Mouse (Mus musculus) lung, embryonic 16.5 days (tissue): ENCODE results near the gene Luc7l3. TPM values are rescaled to one million over a fixed set of nuclear protein-coding genes. Genes with fewer than 3 reads are reported as not detected.

Source experiments
- ATAC-seq: fragments of 200-750 bp; cut with Nextera tagmentation; 2 replicates; pipeline ENCODE4 v1.8.0; 2017; ENCODE audit warnings: low read depth, mild to moderate bottlenecking, moderate library complexity
- H3K27ac ChIP-seq: fragments of 300-500 bp; sonication (generic); 2 replicates; pipeline ENCODE4 v1.5.1; 2014; ENCODE audit warnings: mild to moderate bottlenecking, control low read depth, low read length
- H3K27me3 ChIP-seq: fragments of 300-500 bp; sonication (generic); 2 replicates; pipeline ENCODE4 v1.6.1; 2014; ENCODE audit warnings: low read depth, low read length, mixed read lengths; ENCODE audit not compliant: control insufficient read depth, insufficient read depth
- H3K36me3 ChIP-seq: fragments of 300-500 bp; sonication (generic); 2 replicates; pipeline ENCODE4 v1.6.1; 2014; ENCODE audit warnings: low read length; ENCODE audit not compliant: control insufficient read depth, insufficient read depth
- H3K4me1 ChIP-seq: fragments of 300-500 bp; sonication (generic); replicated peaks from 2 replicates; pipeline ENCODE4 v1.6.1; 2014; ENCODE audit warnings: low read length, mixed read lengths; ENCODE audit not compliant: control insufficient read depth, insufficient read depth
- H3K4me2 ChIP-seq: fragments of 300-500 bp; sonication (generic); 2 replicates; pipeline ENCODE4 v1.6.1; 2014; ENCODE audit warnings: low read depth, low read length, control low read depth
- H3K4me3 ChIP-seq: fragments of 300-500 bp; sonication (generic); 2 replicates; pipeline ENCODE4 v1.5.1; 2014; ENCODE audit warnings: mild to moderate bottlenecking, low read length, control low read depth
- H3K9ac ChIP-seq: fragments of 300-500 bp; sonication (generic); 2 replicates; pipeline ENCODE4 v1.6.1; 2014; ENCODE audit warnings: low read length, control low read depth
- H3K9me3 ChIP-seq: fragments of 300-500 bp; sonication (generic); 2 replicates; pipeline ENCODE4 v1.6.1; 2016; ENCODE audit warnings: low read length; ENCODE audit not compliant: control insufficient read depth
- WGBS: fragments of 180-500 bp; shearing (Covaris S2); extraction: QIAGEN DNeasy Blood & Tissue Kit; methylation state at CpG from one replicate; pipeline ENCODE4 v1.1.7; 2014; 5-methylcytosine and 5-hydroxymethylcytosine counted together
- polyA plus RNA-seq: library from polyadenylated mRNA; unstranded; fragments of >200 nt; fragmentation: Nextera tagmentation; extraction: Ambion mirVana; gene quantifications from 2 replicates; pipeline ENCODE4 v1.2.1, GENCODE M21; 2015

Gene Luc7l3
- polyA plus RNA-seq, 1 experiment from 2014 or later: 105 TPM

DNA sequence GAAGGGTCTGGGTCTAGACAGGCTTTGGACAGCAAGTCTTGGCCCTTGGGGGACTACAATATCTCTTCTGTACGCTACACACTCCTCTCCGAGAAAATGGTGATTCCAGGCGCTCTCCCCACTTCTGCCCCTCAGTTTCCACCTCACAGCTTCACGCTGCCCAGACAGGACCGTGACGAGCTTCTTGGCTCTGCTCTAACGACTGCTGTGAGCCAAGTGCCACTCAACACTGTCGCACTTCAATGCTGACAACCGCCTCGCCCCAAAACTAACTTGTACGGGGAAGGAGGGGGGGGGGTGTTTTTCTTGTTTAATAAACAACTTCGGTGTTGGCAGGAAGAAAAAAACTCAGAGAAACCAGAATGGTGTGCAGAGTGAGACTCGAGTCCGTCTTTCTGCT is 63.8 kb downstream of the Luc7l3 start:
- WGBS: 32% methylated on average over 14 of the region's 14 CpGs
- Histone ChIP-seq H3K9ac (no peak overlapping the region), H3K9me3 (no peaks in the 10 kb centered on the region), H3K27ac (no peak overlapping the region), H3K4me2 (no peak overlapping the region), H3K4me3 (no peak overlapping the region), H3K4me1 (no peaks in the 10 kb centered on the region; the same call in 1 of the 2 replicates), H3K36me3 (no peaks in the 10 kb centered on the region), H3K27me3 (no peaks in the 10 kb centered on the region; the same call in 1 of the 2 replicates)
- no peak for ATAC-seq

DNA sequence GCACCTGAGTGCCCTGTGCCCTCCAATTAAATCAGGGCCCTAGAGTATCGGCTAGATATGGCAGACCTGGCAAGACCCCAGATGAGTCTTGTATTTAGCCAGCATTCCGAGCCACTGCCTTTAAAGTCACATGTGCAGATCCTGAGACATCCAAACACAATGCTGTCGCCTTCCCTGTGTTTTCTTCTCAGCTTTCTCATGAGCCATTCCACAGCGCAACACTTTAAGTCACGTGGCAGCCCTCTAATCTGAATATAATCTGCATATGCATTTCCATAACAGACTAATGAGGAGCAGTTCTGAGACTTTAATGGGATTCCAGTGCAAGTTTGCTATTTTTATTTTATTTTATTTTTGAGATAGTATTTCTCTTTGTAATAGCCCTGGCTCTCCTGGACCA is 66.1 kb downstream of the Luc7l3 start:
- WGBS: 69% methylated on average over 5 of the region's 5 CpGs
- Histone ChIP-seq H3K36me3 (no peaks in the 10 kb centered on the region), H3K27ac (no peak overlapping the region), H3K4me1 (no peaks in the 10 kb centered on the region; the same call in 1 of the 2 replicates), H3K9ac (no peak overlapping the region), H3K4me3 (no peak overlapping the region), H3K4me2 (no peak overlapping the region), H3K9me3 (no peaks in the 10 kb centered on the region), H3K27me3 (no peaks in the 10 kb centered on the region; the same call in 1 of the 2 replicates)
- no peak for ATAC-seq

- ATAC-seq: no peak
- H3K36me3 ChIP-seq: no peaks in the 10 kb centered on the region
- H3K27ac ChIP-seq: no peak overlapping the region
- no peak overlapping the region for H3K9ac ChIP-seq
- H3K27me3 ChIP-seq: no peaks in the 10 kb centered on the region; the same call in 1 of the 2 replicates
- no peaks in the 10 kb centered on the region; the same call in 1 of the 2 replicates for H3K4me1 ChIP-seq
- no peak overlapping the region for H3K4me2 ChIP-seq
- H3K9me3 ChIP-seq: no peaks in the 10 kb centered on the region
- H3K4me3 ChIP-seq: no peak overlapping the region
- WGBS: 76% methylated on average over 10 of the region's 10 CpGs
These were observed 68.1 kb downstream of the Luc7l3 start for GRCm38 (mm10) chr11:94253691-94254090.

- Histone ChIP-seq H3K27ac (no peak overlapping the region), H3K9me3 (no peaks in the 10 kb centered on the region), H3K4me3 (no peak overlapping the region), H3K4me2 (no peak overlapping the region), H3K4me1 (no peaks in the 10 kb centered on the region; the same call in 1 of the 2 replicates), H3K9ac (no peak overlapping the region), H3K36me3 (no peaks in the 10 kb centered on the region), H3K27me3 (no peaks in the 10 kb centered on the region; the same call in 1 of the 2 replicates)
- WGBS: 75% methylated on average over 9 of the region's 9 CpGs
- ATAC-seq: no peak
These were observed 68.6 kb downstream of the Luc7l3 start for GRCm38 (mm10) chr11:94253156-94253555.

- Histone ChIP-seq H3K9me3 (no peaks in the 10 kb centered on the region), H3K27me3 (no peaks in the 10 kb centered on the region), H3K4me2 (no peak overlapping the region), H3K27ac (0 out of 2 replicates have a peak overlapping the region, but pooled peaks have one; percentile 0), H3K9ac (no peak overlapping the region), H3K36me3 (no peaks in the 10 kb centered on the region), H3K4me1 (peaks cover 16% of the 10 kb centered on the region), H3K4me3 (no peak overlapping the region)
- no peak for ATAC-seq
- 45% methylated on average over 8 of the region's 8 CpGs for WGBS
These were observed 75.1 kb downstream of the Luc7l3 start for GRCm38 (mm10) chr11:94246789-94247061.

GRCm38 (mm10) chr11:94245955-94246788 is 75.6 kb downstream of the Luc7l3 start, which contains the start of gene Wfikkn2:
TSS of gene Wfikkn2 (minus strand) at chr11:94246005.
- Histone ChIP-seq H3K27ac (0 out of 2 replicates have a peak within 1 kb of the TSS, but pooled peaks have one; percentile 0), H3K4me3 (no peak within 1 kb of the TSS), H3K4me2 (no peak within 1 kb of the TSS), H3K36me3 (no peaks in the 10 kb centered on the region), H3K9me3 (no peaks in the 10 kb centered on the region), H3K4me1 (peaks cover 16% of the 10 kb centered on the region), H3K27me3 (no peaks in the 10 kb centered on the region; the same call in 1 of the 2 replicates), H3K9ac (no peak within 1 kb of the TSS)
- peak; percentile 48 for ATAC-seq
- 53% methylated on average over 17 of the region's 17 CpGs for WGBS

GRCm38 (mm10) chr11:94244385-94244784 is 77.4 kb downstream of the Luc7l3 start:
- Histone ChIP-seq H3K4me1 (peaks cover 18% of the 10 kb centered on the region), H3K4me2 (no peak overlapping the region), H3K9me3 (no peaks in the 10 kb centered on the region), H3K27ac (no peak overlapping the region), H3K9ac (no peak overlapping the region), H3K36me3 (no peaks in the 10 kb centered on the region), H3K27me3 (no peaks in the 10 kb centered on the region; the same call in 1 of the 2 replicates), H3K4me3 (no peak overlapping the region)
- 63% methylated on average over 9 of the region's 9 CpGs for WGBS
- ATAC-seq: no peak

- Histone ChIP-seq H3K27ac (no peak overlapping the region; the same call in 1 of the 2 replicates), H3K36me3 (no peaks in the 10 kb centered on the region), H3K9ac (peak overlapping the region; percentile 62; the same call in 1 of the 2 replicates), H3K4me2 (peak overlapping the region; percentile 65), H3K27me3 (no peaks in the 10 kb centered on the region; the same call in 1 of the 2 replicates), H3K4me1 (peaks cover 18% of the 10 kb centered on the region), H3K4me3 (peak overlapping the region; percentile 37), H3K9me3 (no peaks in the 10 kb centered on the region)
- ATAC-seq: peak; percentile 29; the same call in 1 of the 2 replicates
- 31% methylated on average over 15 of the region's 15 CpGs for WGBS
These were observed 78.2 kb downstream of the Luc7l3 start for GRCm38 (mm10) chr11:94243422-94244180.
